Mouse (Mus musculus) cerebellum, adult 2 months (tissue): Measurements from ENCODE around the gene Foxn4. TPM values are rescaled to one million over a fixed set of nuclear protein-coding genes. Genes with fewer than 3 reads are reported as not detected.

Experiments
- DNase-seq, 2 experiments: peaks; one replicate each; pipeline ENCODE4 v3.0.0; 2021
- H3K27ac ChIP-seq: fragments of 200-500 bp; 2 replicates; pipeline ENCODE4 v1.5.1; 2012; ENCODE audit warnings: low read length, control low read depth, inconsistent platforms; ENCODE audit not compliant: insufficient read depth
- H3K27me3 ChIP-seq: fragments of 200-500 bp; 2 replicates; pipeline ENCODE4 v1.6.1; 2012; ENCODE audit warnings: inconsistent platforms, mild to moderate bottlenecking, low read length, moderate library complexity; ENCODE audit not compliant: control insufficient read depth, insufficient read depth
- H3K4me1 ChIP-seq: fragments of 200-500 bp; 2 replicates; pipeline ENCODE4 v1.6.1; 2011; ENCODE audit warnings: low read length; ENCODE audit not compliant: control insufficient read depth, insufficient read depth
- H3K4me3 ChIP-seq: fragments of 200-500 bp; replicated peaks from 2 replicates; pipeline ENCODE3; 2011; ENCODE audit warnings: mild to moderate bottlenecking, low read depth, low read length, control low read depth; ENCODE audit not compliant: insufficient read depth
- CTCF ChIP-seq: fragments of 200-500 bp; IDR thresholded peaks from 2 replicates; pipeline ENCODE4 v1.5.1; 2011; ENCODE audit warnings: low read depth, mild to moderate bottlenecking, control low read depth, low read length, moderate library complexity, borderline replicate concordance; ENCODE audit not compliant: insufficient read depth
- POLR2A ChIP-seq: fragments of 200-500 bp; IDR thresholded peaks from 2 replicates; pipeline ENCODE4 v1.6.1; 2011; ENCODE audit warnings: low read length, control low read depth, borderline replicate concordance; ENCODE audit not compliant: insufficient read depth
- WGBS: fragments of 180-500 bp; shearing (Covaris S2); methylation state at CpG from one replicate; pipeline ENCODE4 v1.1.7; 2018; 5-methylcytosine and 5-hydroxymethylcytosine counted together
- polyA plus RNA-seq: library from polyadenylated mRNA; depleted of rRNA; stranded (reverse); fragments of >200 nt; gene quantifications from 2 replicates; pipeline ENCODE4 v1.2.3, GENCODE M21; 2012; rRNA removed

The Foxn4 gene
- polyA plus RNA-seq: not detected in 2 replicates

DNA sequence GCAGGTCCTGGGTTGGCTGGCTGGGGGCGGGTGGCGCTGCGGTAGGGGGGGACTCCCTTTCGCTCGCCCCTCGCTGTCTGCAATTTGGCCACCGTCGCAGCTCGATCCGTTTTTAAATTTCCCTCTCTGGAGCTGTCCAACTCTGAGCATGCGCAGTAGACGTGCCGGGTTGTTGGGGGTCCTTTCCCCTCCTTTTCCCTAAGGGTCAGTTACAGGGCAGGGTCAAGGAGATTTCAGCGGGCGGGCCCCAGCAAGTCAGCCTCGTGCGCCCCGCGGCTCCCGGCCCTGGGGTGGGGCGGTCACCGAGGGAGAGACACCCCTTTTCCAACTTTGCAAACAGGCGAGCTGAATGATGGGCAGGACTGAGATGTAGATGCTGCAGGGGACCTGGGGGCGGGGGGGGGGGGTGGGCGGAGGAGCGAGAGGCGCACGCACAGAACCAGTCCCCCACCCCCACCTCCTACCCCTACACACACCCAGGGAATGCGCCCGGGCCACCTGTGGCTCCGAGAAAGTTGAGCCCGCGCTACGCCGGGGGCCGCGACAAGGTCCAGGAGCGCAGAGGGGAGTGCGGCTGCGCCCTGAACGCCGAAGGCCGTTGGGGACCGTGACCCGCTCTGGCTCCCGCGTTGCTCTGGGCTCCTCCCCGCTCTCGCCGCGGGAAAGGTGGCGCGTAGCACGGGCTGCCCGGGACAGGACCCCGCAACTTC lies at the start of gene Foxn4:
TSS of gene Foxn4 (minus strand) at position 115 of the 710 bp plus-strand sequence.
- Histone ChIP-seq H3K27ac (no peak within 1 kb of the TSS), H3K27me3 (peaks cover 3% of the 10 kb centered on the region; the same call in 1 of the 2 replicates), H3K4me3 (no peak within 1 kb of the TSS), H3K4me1 (no peaks in the 10 kb centered on the region)
- no peak for TF ChIP-seq POLR2A
- TF ChIP-seq CTCF: no peak
- 1% methylated on average over 51 of the region's 56 CpGs for WGBS
- DNase-seq: no peak

DNA sequence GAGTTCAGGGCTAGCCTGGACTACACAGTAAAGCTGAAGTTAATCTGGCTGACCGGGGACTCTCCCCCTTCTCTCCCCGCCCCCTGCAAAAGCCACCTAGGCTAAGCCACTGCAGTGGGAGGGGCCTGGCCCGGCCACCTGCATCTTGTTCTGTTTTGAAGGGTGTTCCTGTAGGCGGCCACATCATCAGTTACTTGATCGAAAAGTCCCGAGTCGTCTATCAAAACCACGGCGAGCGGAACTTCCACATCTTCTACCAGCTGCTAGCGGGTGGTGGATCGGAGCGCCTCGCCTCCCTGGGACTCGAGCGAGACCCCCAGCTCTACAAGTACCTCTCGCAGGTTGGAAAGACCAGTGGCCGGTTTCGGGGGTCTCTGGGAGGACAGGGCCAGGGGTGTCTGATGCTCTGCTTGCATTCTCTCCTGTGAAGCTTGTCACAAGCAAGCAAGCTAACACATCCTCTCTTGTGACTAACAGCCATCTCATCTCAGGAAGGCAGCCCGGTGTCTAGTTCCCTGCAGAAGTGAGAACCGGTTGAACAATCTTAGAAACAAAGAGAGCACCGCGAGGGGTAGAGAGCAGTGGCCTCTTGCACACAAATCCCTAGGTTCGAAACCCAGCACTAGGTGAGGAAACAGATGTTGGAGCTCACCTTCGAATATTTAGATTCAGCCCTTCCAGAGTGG lies 49.6 kb upstream of the Foxn4 start:
- TF ChIP-seq CTCF (no peak), POLR2A (no peak)
- Histone ChIP-seq H3K27me3 (no peaks in the 10 kb centered on the region), H3K4me3 (no peak overlapping the region), H3K27ac (no peak overlapping the region), H3K4me1 (peaks cover 2% of the 10 kb centered on the region; the same call in 1 of the 2 replicates)
- WGBS: 63% methylated on average over 25 of the region's 25 CpGs
- no peak for DNase-seq

DNA sequence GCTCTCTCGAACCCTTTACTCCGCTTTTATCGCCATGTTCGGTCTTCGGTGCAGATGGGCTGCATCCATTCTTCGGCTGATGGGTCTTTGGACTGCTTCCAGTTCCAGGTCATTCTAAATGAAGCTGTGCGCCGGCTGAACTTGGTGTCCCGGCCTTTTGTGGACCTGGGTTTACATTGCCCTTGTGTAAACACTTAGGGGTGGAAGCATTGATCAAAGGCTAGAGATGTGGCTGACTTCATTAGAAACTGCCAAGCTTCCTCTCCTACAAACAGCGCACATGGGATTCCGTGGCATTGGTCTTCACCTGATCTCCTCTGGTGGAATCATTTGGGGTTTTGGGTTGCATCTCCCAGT lies 36.1 kb upstream of the Foxn4 start:
- WGBS: 30% methylated on average over 11 of the region's 11 CpGs
- H3K4me1 ChIP-seq: no peaks in the 10 kb centered on the region
- DNase-seq: no peak
- no peak overlapping the region for H3K27ac ChIP-seq
- no peaks in the 10 kb centered on the region for H3K27me3 ChIP-seq
- TF ChIP-seq CTCF (no peak), POLR2A (no peak)
- no peak overlapping the region for H3K4me3 ChIP-seq

DNA sequence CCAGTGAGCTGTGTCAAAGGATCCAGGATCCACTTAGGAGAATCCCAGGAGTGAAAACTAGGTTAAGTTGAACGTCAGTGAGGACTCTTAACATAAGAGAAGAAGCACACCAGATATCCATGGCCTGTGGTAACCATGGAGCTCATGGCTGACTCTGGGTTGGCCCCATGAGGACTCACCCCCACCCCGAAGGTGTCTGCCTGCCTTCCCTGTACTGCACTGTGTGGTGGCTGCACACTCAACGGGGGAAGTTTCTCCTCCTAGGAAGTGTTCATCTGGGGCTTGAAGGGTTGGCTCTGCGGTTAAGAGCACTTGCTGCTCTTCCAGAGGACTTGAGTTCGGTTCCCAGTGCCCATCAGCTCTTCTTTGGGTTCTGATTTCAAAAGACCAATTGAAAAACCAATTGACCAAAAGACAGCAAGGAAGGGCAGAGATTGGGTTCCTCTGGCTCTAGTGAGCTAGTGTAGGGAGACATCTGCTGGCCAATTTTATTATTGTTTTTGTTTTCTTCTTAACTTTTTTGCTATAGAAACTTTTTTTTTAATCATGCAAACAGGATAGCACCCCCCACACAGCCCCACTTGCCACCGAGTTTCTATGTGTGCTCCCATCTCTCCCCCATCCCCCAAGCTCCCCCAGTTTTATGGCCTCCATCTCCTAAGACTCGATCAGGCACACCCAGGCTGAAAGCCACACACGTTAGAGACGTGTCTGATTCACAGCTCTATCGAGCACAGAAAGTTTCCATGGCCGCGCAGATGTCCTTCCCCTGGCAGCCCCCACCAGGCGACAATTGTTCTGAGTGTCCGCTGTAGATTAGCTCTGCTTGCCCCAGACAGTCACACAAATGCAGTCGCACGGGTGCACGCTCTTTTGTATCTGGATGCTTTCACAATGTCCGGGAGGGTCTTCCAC lies 35.4 kb upstream of the Foxn4 start:
- peak; percentile 51; the same call in 1 of the 2 replicates for TF ChIP-seq CTCF
- no peak for TF ChIP-seq POLR2A
- DNase-seq: peak in 1 of 2 experiments; percentile 9
- WGBS: 23% methylated on average over 18 of the region's 18 CpGs
- no peak overlapping the region for H3K4me3 ChIP-seq
- no peak overlapping the region for H3K27ac ChIP-seq
- H3K4me1 ChIP-seq: no peaks in the 10 kb centered on the region
- H3K27me3 ChIP-seq: no peaks in the 10 kb centered on the region

DNA sequence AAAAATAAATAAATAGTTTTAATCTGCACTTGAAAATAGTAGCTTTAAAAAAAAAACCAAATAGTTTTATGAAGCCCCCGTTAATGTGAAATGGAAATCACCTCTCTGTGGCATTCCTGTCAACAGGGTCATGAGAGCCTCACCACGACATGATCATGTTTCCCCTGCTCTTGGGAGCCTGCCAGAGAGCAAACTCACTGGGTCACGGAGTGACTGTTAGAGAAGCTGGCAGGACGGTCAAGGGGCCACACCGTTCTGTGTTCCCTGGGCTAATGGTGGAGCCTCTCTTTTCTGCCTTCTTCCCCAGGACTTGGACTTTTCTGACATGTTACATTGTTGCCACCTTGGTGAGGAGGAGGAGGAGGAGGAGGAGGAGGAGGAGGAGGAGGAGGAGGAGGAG lies 32.9 kb upstream of the Foxn4 start:
- TF ChIP-seq POLR2A (no peak), CTCF (no peak)
- 50% methylated on average over 5 of the region's 5 CpGs for WGBS
- H3K27me3 ChIP-seq: no peaks in the 10 kb centered on the region

DNA sequence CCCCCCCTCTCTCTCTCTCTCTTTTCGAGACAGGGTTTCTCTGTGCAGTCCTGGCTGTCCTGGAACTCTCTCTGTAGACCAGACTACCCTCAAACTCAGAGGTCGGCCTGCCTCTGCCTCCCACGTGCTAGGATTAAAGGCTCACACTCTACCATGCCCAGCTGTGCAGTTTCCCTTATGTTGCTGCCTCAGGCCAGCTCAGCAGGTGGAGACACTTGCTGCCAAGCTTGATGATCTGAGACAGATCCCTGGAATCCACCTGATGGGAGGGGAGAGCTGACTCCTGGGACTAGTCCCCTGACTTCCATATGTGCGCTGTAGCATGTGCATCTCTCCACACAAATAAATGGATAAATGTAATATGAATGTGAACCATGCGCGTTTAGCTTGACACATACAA lies 29.6 kb upstream of the Foxn4 start:
- Histone ChIP-seq H3K4me3 (no peak overlapping the region), H3K27ac (no peak overlapping the region), H3K4me1 (no peaks in the 10 kb centered on the region), H3K27me3 (no peaks in the 10 kb centered on the region; the same call in 1 of the 2 replicates)
- DNase-seq: no peak
- TF ChIP-seq CTCF (no peak), POLR2A (no peak)
- WGBS: 52% methylated on average over 6 of the region's 6 CpGs

More for the DNA sequence above, 32.9 kb upstream of the Foxn4 start:
- no peak overlapping the region for H3K4me3 ChIP-seq
- no peaks in the 10 kb centered on the region for H3K4me1 ChIP-seq
- no peak for DNase-seq
- no peak overlapping the region for H3K27ac ChIP-seq

DNA sequence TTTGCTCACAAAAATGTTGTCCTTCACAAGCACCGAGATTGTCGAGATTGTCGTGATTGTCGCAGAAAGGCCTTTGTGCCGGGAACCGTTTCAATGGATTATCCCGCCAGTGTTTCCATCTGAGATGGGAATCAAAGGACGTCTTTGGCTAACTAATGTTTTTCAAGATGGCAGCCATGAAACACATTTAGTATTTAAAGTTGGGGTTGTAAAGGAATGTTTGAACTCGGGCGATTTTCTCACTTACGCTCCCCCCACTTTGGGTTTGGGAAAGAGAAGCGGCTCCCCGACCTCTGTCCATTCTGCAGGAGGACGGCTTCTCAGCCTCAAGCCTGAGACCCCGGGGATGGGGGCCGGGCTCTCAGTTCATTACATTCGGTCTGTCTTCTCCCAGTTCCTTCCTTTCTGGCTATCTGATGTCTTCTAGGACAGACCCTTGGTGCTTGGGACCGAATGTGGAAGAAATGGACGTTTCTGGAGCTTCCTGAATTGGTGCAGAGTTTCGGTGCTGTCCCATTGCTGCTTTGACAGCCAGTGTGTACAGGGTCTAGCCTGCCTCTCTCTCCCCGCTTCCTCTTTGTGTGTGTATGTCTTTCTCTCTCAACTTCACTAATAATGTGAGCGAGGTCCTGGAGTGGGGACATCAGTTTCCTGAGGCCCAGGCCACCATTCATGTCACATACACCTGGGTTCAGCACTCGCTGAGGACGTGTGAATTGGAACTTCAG lies 26.4 kb upstream of the Foxn4 start:
- H3K4me1 ChIP-seq: no peaks in the 10 kb centered on the region
- no peaks in the 10 kb centered on the region; the same call in 1 of the 2 replicates for H3K27me3 ChIP-seq
- no peak overlapping the region for H3K4me3 ChIP-seq
- no peak for TF ChIP-seq CTCF
- WGBS: 83% methylated on average over 24 of the region's 24 CpGs
- H3K27ac ChIP-seq: no peak overlapping the region
- DNase-seq: no peak
